Mouse (Mus musculus) brain, embryonic 14.5 days (tissue): ENCODE data around the gene Osbpl3.

ENCODE experiments used
- CTCF ChIP-seq: fragments of 200-500 bp; IDR thresholded peaks from 2 replicates; pipeline ENCODE4 v1.5.1; 2012; ENCODE audit warnings: inconsistent platforms, mild to moderate bottlenecking, moderate library complexity, borderline replicate concordance; ENCODE audit not compliant: insufficient read depth, insufficient read length; ENCODE audit errors: extremely low read depth
- POLR2A ChIP-seq: fragments of 200-500 bp; IDR thresholded peaks from 2 replicates; pipeline ENCODE4 v1.6.1; 2012; ENCODE audit warnings: mild to moderate bottlenecking, inconsistent platforms, borderline replicate concordance; ENCODE audit not compliant: poor library complexity, insufficient read depth, insufficient read length, severe bottlenecking; ENCODE audit errors: extremely low read depth

- no peak for TF ChIP-seq CTCF
- no peak for TF ChIP-seq POLR2A
Observed at GRCm38 (mm10) chr6:50331477-50331876, 124.5 kb downstream of the Osbpl3 start.
